Mouse (Mus musculus): ENCODE results near the gene Nt5c. TPM values are rescaled to one million over a fixed set of nuclear protein-coding genes. Genes with fewer than 3 reads are reported as not detected.
"Not testable (repeated sequence)": the region's sequence is repeated elsewhere in the genome, so short reads cannot be mapped to it uniquely, and the experiment has no call there.

Nt5c gene
- total RNA-seq, 1 experiment from 2014 or later = 98.6 TPM

DNA sequence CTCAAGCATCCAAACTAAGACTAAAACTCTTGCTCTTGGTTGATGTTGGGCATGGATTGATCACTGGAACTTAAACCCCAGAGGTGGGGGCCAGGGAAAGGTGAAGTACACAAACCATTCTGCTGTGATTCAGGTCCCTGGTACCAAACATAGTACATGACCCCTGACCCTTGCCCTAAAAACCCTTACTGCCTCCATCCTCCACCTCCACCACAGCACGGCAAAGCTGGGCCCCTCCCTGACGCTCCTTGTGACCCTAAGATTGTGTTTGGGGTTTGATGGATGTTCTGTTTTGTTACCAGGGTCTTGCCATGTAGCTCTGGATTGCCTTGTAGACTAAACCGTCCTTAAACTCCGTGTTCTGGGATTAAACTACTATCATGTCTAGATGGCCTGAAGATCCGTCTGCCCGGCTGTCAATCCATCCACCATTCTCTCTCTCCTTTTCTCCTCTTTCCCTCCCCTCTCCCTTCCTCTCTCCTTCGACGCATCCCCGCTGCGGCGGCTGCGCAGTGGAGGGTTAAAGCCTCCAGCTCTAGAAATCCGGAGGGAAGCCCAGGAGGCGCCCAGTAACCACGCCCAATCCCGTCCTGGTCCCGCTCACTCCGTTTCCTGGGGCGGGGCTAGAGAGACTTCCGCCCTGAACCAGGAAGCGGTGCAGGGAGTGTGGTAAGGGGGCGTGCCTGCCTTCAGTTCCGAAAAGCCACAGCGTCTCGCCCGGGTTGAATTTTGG lies 16.5 kb downstream of the Nt5c start, which contains the start of gene Armc7:
TSS of gene Armc7 (plus strand) at position 643 of the 733 bp plus-strand sequence.
- ATAC-seq (replicated peaks; ENCODE audit: low read depth, poor library complexity, severe bottlenecking) = peak; percentile 88

GRCm38 (mm10) chr11:115473626-115474275 lies 17.9 kb downstream of the Nt5c start:
- peak; percentile 78 for ATAC-seq (replicated peaks; ENCODE audit: low read depth, poor library complexity, severe bottlenecking)

DNA sequence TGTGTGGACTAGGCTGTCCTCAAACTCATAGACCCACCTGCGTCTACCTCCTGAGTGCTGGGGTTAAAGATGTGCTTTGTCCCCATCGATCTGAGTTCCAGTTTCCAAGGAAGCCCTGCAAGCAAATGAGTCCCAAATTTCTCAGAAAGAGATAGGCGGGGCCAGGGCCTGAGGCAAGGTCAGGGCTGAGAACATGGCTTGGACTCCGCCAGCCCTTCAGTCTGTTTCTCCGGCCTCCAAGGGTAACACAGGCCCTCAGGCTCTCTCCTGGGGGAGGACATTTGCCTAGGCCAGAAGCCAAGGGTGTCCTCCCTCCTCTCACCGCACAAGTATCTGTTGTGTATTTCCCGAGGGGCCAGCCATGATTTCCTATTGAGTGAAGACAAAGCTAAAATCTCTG lies 19.5 kb downstream of the Nt5c start:
- no peak for ATAC-seq (replicated peaks; ENCODE audit: low read depth, poor library complexity, severe bottlenecking)

GRCm38 (mm10) chr11:115467217-115467618 lies 24.4 kb downstream of the Nt5c start:
- no peak for ATAC-seq (replicated peaks; ENCODE audit: low read depth, poor library complexity, severe bottlenecking)

GRCm38 (mm10) chr11:115464851-115465250 lies 26.8 kb downstream of the Nt5c start:
- no peak for ATAC-seq (replicated peaks; ENCODE audit: low read depth, poor library complexity, severe bottlenecking)

DNA sequence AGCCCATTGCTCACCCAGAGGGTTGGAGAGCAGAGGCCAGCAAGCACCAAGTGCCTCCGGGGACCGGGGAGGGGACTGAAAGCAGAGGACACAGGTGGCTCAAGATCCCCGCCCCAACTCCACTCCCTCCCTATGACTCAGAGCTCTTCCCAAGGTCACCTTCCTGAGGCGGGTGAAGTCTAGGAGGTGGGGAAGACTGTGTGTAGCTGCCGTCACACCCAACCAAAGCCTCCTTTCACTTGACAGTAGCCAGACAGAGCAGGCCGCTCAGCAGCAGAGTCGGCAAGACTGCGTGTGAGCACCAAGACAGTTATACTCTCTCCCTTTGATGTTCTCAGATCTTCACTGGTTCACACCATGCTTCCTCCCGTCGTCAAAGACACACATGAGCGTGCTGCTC lies 28.3 kb downstream of the Nt5c start:
- no peak for ATAC-seq (replicated peaks; ENCODE audit: low read depth, poor library complexity, severe bottlenecking)

DNA sequence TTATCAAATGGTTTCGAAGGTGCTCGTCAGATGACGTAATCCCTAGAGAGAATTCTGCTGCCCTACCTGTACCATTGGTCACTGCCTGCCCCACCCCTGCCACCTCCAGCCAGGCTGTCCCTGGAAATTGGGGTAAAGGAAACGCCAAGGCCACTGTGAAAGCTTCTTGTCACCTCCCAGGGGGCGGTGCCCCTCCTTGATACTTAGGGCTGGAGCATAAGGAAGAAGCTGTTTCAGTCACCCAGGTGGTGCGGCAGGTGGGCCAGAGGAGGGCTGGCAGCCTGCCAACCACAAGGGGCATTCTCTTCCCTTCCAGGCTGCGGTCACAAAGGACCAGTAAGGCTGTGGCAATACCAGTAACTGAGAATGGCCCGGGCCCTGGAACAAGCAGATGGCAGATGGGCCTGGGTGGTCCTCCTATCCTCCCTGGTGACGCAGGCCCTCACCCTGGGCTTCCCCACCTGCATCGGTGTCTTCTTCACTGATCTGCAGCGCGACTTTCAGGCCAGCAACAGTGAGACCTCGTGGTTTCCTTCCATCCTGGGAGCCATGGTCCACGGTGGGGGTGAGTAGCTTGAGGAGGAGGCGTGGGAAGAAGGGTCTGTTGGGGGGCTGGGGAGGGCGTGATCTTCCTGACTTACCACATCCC lies 29.3 kb downstream of the Nt5c start, which contains the start of gene Slc16a5:
TSS of gene Slc16a5 (plus strand) at position 232 of the 649 bp plus-strand sequence.
- no peak for ATAC-seq (replicated peaks; ENCODE audit: low read depth, poor library complexity, severe bottlenecking)

GRCm38 (mm10) chr11:115461846-115462242 lies 29.8 kb downstream of the Nt5c start:
- ATAC-seq (replicated peaks; ENCODE audit: low read depth, poor library complexity, severe bottlenecking) = no peak

DNA sequence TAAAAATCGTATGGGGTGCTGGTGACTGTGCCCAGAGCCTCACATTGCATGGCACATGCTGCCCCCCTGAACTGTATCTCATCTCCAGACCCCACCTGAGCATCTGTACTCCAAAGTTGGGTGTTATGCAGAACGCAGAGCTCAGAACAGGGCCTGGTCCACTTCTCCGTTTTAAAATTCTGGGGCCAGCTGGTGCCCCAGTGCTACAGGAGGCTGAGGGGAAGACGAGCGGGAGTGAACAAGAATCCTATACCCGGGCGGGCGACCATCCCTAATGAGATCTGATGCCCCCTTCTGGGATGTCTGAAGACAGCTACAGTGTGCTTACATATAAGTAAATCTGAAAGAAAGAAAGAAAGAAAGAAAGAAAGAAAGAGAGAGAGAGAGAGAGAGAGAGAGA lies 30.7 kb downstream of the Nt5c start:
- ATAC-seq (replicated peaks; ENCODE audit: low read depth, poor library complexity, severe bottlenecking) = no peak

- no peak for ATAC-seq (replicated peaks; ENCODE audit: low read depth, poor library complexity, severe bottlenecking)
Observed at GRCm38 (mm10) chr11:115457405-115457804, 34.3 kb downstream of the Nt5c start.

- ATAC-seq (replicated peaks; ENCODE audit: low read depth, poor library complexity, severe bottlenecking) = no peak
Observed at GRCm38 (mm10) chr11:115456182-115456581, 35.5 kb downstream of the Nt5c start.

DNA sequence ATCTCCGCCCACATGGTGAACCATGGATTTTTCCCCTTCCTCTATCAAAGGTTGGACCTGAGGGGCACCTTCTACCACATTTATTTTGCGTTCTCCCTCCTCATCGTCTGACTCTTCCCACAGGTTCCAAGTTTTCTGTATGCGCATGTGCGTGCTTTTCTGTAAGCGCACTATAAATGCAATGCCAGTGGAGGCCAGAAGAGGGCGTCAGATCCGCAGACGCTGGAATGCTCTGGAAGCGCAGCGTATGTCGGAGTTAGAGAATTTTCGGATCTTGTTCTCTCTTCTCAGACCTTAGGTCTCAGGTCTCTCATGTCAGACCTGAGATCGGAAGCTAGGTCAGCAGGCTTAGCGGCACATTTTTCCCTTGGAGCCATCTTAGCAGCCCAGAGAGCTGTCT lies 36.0 kb downstream of the Nt5c start:
- no peak for ATAC-seq (replicated peaks; ENCODE audit: low read depth, poor library complexity, severe bottlenecking)

GRCm38 (mm10) chr11:115454822-115455221 lies 36.8 kb downstream of the Nt5c start:
- not testable (repeated sequence) for ATAC-seq (replicated peaks; ENCODE audit: low read depth, poor library complexity, severe bottlenecking)

DNA sequence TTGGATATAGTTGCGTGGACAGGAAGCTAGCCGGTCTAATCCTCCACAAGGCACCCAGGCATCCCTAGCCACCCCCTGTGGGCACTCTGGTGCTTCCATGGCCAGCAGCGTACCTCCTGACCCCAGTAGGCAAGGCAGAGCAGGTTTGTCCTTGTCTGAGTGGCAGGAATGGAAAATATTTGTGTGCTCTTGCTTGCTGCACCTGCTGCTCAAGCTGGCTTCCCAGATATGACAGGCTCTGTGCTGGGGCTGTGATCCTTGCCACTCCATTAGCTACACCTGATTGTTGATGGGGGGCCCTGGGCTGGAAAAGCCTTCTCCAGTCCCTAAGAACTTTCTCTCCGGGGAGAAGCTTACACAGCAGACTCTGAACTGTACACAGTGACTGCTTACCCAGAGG lies 38.4 kb downstream of the Nt5c start:
- ATAC-seq (replicated peaks; ENCODE audit: low read depth, poor library complexity, severe bottlenecking) = no peak

GRCm38 (mm10) chr11:115452281-115452860 lies 39.3 kb downstream of the Nt5c start:
- peak; percentile 27; the same call in 1 of the 2 replicates for ATAC-seq (replicated peaks; ENCODE audit: low read depth, poor library complexity, severe bottlenecking)

DNA sequence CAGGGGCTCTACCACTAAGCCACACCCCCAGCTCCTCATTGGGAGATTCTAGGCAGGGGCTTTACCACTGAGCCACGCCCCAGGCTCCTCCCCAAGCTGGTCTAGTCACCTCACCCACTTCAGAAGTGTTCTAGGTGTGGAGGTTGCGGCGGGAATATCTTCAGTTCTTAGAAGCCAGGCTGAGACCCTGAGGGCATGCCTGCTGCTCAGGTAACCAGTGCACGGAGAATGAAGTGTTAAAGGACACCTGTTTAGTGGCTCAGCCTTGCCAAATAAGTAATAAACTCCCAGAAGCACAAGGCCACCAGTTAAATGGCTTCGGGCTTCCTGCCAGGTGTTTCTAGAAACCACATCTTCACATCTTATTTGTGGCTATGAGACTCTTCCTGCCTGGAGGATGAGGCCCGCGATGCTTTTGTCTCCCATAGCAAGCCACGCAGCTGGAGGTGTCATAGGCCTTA lies 39.9 kb downstream of the Nt5c start:
- peak; percentile 31; the same call in 1 of the 2 replicates for ATAC-seq (replicated peaks; ENCODE audit: low read depth, poor library complexity, severe bottlenecking)

DNA sequence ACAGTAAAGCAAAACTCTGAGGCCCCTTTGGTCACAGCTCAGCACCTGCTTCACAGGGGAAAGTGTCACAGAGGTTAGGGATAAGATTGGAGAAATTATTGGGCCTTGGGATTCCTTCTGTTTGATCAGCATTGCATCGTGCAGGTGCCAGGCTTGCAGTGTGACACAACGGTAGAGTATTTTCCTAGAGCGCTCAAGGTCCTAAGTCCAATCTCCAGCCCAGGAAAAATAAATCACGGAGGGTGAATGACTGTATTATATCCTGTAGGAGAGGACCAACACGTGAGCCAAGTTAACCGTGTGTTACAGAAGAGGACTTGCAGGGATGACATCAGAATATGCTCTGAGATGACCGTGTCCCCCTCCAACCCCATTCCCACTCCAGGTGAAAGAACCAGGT lies 41.5 kb downstream of the Nt5c start:
- ATAC-seq (replicated peaks; ENCODE audit: low read depth, poor library complexity, severe bottlenecking) = no peak

DNA sequence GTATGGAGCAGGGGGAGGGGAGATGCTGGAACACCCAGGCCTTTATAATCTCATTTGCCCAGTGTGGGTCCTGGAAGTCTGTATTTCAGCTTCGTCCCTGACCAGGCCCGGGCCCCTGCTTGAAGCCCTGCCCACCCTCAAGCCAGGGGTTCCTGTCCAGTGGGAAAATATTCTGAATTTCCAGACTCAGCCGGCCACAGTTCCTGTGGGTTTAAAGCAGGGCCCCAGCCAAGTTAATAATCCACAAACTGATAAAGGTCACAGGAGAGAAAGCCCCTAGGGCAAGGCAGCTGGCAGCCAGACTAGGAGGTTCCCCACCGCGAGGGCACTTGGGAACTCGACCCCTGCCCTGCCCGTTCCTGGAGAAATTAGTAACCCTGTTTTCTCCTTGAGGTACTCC lies 42.7 kb downstream of the Nt5c start:
- ATAC-seq (replicated peaks; ENCODE audit: low read depth, poor library complexity, severe bottlenecking) = no peak

GRCm38 (mm10) chr11:115448075-115448474 lies 43.6 kb downstream of the Nt5c start:
- ATAC-seq (replicated peaks; ENCODE audit: low read depth, poor library complexity, severe bottlenecking) = no peak

- no peak for ATAC-seq (replicated peaks; ENCODE audit: low read depth, poor library complexity, severe bottlenecking)
Observed at GRCm38 (mm10) chr11:115447321-115447885, 44.3 kb downstream of the Nt5c start.

All from common myeloid progenitor, adult 5-6 weeks (primary cell).